Mouse (Mus musculus): ENCODE measurements around the gene Hist1h3b.
"Not testable (repeated sequence)": the region's sequence is repeated elsewhere in the genome, so short reads cannot be mapped to it uniquely, and the experiment has no call there.

The Hist1h3b gene

DNA sequence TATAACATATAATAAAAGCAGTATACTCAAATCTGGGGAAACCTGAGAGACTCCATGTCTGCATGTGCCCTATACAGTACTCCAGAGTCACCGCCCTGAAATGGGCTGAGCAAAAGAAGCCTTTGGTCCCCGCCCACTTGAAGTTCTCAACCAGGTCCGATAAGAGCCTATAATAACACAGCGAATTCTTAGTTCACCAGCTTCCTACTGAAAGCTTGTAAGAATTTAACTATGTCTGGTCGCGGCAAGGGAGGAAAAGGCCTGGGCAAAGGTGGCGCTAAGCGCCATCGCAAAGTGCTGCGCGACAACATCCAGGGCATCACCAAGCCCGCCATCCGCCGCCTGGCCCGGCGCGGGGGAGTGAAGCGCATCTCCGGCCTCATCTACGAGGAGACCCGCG lies 4.7 kb downstream of the Hist1h3b start, which contains the start of gene Hist1h4b:
Gene Hist1h4b, plus strand, starts transcription at position 224 of the 400 bp plus-strand sequence.
- peak; percentile 76 to 86 for DNase-seq

DNA sequence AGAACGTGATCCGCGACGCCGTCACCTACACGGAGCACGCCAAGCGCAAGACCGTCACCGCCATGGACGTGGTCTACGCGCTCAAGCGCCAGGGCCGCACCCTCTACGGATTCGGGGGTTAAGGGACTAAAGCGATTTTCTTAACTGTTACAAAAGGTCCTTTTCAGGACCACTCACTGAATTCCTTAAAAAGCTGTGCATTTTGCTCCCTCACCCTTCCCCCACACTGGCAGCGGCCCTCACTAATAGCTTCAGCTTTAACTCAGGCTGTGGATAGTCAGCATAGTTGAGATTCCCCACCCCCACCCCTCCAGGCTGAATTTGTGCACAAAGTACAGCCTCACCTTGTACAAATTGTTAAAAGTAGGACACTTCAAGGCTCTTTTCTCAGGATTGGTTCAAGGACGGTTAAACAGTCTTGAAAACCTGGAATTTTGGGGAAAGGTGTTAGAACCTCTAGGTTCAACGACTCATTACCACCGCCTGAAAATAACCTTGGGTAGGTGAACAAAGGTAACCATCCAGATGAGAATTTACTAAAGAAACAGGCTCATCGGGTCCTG lies 5.2 kb downstream of the Hist1h3b start:
- peak in 1 of 2 experiments; percentile 16 for DNase-seq

DNA sequence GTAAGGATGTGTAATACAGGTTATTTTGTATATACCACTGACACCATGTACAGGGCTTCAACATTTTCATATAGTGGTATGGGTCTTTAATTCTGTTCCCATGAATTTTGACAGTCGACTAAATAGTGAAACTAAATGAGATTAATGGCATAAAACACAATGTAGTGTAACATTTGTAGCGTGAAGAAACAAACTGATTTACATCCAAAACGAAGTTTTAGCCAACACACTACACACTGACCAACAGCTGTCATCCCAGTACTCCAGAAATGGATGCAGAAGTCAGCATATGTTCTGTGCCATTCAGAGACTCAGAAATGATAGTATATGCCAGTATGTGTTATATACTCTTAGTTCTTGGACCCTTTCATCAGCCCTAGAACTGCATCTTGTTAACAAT lies 5.9 kb downstream of the Hist1h3b start:
- no peak for DNase-seq

DNA sequence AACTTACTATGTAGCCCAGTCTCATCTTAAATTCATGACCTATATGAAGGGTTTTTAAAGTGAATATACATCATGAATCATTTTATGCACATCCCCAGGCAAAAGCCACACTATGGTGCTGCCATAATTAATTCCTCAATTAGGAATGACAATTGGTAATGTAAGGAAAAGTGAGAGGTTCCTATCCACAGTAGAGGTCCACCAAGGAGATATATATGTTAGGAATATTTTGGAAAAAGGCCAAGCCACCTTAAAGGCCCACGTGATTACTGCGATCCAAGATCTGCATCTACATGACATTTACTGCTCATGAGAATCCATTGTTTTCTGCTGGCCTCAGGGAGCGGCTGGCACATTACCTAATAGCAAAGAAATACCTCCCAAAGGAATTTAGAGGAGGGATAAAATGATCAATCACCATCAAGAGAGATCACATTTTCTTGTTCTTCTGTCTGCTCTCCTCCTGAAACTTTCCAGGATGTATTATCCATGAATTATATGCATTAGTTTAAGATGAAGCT lies 7.2 kb downstream of the Hist1h3b start:
- DNase-seq: no peak

DNA sequence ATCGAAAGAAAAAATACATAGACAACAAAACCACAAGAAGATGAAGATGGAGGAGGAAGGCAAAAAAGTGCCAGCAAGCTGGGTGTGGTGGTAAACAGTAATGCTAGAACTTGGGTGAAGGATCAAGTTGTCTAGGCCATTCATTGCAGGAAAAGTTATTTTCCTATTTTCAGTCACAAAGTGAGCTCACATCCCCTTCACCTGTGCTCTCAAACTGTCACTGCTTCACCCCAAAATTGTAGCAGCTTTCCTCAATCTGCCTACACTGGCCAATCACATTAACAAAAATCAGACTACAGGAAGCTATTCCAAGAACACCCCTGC lies 7.8 kb downstream of the Hist1h3b start:
- DNase-seq: no peak

DNA sequence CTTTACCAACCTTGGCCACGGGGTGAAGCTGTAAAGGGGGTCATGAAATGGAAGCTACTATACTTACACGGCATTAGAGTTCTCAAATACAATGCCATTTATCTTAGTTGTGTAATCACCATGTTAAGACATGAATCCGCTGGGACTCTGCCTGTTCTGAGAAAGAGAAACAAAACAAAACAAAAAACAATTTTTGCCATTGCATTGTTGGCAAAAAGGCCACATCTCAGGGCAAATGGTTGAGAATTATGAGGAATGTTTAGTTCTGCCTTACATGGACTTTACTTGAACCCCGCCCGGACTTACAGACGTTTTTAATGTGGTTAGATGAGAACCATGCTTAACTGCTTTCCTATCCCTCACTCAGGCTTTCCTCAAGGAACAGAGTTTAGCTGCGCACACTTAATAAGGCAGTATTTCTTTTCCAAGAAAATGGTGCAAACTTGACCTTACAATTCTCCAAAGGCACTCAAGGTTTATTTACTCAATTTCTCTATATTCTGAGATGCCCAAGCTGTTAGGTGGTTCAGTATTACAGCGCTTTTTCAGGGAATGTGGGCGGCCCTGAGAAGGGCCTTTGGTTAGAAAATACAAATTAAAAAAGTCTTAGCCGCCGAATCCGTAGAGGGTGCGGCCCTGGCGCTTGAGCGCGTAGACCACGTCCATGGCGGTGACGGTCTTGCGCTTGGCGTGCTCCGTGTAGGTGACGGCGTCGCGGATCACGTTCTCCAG lies 8.3 kb downstream of the Hist1h3b start:
- peak in 1 of 2 experiments; percentile 19 for DNase-seq

DNA sequence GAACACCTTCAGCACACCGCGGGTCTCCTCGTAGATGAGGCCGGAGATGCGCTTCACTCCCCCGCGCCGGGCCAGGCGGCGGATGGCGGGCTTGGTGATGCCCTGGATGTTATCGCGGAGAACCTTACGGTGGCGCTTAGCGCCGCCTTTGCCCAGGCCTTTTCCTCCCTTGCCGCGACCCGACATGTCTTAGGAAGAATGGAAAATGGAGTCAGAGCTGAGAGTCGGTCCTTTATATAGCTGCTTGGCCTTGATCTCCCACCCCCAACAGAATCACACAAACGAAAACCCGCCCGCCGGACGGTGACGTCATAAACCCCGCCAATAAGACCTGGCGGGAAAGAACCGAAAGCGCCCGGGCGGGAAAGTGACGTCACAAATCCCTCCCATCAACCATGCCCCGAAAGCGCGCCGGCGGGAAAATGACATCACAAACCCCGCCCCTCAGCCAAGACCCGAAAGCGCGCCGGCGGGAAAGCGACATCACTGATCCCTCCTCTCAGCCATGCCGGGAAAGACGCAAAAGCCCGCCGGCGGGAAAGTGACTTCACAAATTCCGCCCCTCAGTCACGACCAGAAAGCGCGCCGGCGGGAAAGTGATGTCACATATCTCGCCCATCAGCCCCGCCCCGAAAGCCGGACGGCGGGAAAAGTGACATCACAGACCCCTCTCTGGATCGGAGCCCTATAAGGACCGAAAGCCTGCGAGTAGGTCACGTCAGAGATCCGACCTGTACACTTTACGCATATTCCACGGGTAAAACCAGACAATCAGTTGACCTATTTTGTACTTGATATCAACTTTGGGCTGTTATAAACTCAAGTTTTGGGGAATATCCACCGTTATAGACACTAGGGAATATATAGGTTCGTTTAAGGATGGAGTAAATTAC lies 9.2 kb downstream of the Hist1h3b start, which contains the start of gene Hist1h4a:
Gene Hist1h4a, minus strand, starts transcription at position 259 of the 893 bp plus-strand sequence.
- DNase-seq: peak; percentile 98 to 99

DNA sequence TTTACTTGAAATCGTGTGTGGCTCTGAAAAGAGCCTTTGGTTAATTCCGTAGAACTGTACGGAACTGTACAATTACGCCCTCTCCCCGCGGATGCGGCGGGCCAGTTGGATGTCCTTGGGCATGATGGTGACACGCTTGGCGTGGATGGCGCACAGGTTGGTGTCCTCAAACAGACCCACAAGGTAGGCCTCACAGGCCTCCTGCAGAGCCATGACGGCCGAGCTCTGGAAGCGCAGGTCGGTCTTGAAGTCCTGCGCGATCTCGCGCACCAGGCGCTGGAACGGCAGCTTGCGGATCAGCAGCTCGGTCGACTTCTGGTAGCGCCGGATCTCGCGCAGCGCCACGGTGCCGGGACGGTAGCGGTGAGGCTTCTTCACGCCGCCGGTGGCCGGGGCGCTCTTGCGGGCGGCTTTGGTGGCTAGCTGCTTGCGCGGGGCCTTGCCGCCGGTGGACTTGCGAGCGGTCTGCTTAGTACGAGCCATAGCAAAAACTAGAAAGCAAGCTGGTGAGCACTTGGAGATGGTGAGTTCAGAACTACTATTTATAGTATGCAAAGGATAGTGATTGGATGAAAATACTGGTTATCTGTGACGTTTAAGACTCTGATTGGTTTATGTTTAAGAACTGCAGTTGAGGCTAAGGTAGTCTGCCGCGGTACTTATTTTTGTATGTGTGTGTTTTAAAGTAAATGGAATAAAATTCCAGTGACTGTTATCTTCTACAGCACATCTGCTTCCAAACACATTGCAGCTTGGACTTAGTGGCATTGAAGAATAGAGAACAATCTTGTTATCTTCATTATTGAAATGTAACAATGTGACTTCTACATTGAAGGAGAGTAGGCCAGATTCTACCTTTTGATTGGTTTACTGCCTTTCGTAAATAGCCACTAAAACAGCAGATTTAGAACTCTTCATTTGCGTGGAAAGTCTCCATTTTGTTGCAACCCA lies 10.1 kb downstream of the Hist1h3b start, which contains the start of gene Hist1h3a:
Gene Hist1h3a, minus strand, starts transcription at position 516 of the 951 bp plus-strand sequence.
- peak; percentile 66 to 71 for DNase-seq

DNA sequence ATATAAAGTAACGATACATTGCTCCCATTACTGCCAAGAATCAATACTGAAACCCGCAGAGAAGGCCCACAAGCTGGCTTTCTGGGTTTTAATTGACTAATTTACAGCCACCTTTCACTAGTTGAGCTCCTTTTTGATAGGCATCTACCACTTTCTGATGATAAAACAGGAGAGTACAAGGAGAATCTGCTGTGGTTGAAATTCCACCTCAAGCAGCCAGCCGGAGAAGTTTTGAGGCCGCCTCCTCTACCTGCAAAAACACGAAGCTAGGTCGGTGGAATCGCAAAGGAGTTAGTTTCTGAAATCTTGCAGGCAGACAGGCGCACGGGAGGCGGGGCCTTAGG lies 11.1 kb downstream of the Hist1h3b start:
- DNase-seq: no peak

DNA sequence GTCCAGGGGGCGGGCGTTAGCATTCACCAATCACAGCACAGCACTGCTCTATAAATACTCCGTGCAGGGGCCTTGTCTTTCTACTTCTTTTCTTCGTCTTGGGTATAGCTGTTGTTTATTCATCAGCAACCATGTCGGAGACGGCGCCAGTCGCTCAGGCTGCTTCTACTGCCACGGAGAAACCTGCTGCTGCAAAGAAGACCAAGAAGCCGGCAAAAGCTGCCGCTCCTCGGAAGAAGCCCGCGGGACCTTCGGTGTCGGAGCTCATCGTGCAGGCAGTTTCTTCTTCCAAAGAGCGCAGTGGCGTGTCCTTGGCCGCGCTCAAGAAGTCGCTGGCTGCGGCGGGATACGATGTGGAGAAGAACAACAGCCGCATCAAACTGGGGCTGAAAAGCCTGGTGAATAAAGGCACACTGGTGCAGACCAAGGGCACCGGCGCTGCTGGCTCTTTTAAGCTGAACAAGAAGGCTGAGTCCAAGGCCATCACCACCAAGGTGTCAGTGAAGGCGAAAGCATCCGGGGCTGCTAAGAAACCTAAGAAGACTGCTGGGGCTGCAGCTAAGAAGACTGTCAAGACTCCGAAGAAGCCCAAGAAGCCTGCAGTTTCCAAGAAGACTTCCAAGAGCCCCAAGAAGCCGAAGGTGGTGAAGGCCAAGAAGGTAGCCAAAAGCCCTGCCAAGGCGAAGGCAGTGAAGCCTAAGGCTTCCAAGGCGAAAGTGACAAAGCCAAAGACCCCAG lies 11.7 kb downstream of the Hist1h3b start, which contains the start of gene Hist1h1a:
Gene Hist1h1a, plus strand, starts transcription at position 81 of the 738 bp plus-strand sequence.
- DNase-seq: peak; percentile 76 to 82

DNA sequence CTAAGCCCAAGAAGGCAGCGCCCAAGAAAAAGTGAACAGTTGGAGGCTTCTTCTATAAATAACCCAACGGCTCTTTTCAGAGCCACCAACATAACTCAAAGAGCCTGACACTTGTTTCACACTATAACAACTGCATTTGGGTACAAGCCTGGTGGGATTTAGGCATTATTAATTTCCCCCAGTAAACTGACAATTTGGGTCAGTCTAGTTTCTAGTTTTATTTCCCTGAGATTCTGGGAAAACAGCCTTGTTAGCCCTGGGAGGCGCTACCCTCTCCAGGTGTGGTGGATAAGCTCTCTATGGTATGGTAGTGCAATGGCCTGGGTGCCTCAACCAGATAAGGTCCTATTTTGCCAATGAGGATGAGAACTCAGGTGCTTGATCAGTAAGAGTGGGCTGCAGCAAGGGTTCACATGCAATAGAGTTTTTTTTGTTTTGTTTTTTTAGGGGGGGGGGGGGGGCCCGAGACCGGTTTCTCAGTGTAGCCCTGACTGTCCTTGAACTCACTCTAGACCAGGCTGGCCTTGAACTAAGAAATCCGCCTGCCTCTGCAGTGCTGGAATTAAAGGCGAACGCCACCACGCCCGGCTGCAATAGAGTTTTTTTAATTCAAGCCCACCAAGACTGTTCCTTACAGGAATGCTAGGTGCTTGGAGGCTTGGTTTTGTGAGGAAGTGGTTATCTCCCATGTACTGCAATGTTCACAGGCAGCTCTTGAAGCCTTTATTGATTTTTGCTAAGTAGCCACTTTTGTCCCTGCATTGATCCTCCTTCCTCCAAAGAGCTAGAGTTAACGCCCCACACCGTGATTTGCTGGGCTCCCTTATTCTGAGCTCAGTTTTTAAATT lies 12.5 kb downstream of the Hist1h3b start:
- no peak for DNase-seq

DNA sequence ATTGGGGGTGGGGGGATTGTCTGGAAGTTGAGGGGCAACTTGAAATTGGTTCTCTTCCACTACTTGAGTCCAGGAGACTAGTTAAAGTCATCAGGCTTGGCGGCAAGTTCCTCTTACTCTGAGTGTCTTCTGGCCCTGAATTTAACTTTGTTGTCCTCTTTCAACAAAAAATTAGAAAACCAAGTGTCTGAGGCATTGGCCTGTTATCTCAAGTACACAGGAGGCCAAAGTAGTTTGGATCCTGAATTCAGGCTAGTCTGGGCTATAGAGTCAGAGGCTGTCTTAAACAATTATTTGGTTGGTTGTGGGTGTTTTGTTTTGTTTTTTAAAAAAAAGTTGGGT lies 13.1 kb downstream of the Hist1h3b start:
- DNase-seq: no peak

DNA sequence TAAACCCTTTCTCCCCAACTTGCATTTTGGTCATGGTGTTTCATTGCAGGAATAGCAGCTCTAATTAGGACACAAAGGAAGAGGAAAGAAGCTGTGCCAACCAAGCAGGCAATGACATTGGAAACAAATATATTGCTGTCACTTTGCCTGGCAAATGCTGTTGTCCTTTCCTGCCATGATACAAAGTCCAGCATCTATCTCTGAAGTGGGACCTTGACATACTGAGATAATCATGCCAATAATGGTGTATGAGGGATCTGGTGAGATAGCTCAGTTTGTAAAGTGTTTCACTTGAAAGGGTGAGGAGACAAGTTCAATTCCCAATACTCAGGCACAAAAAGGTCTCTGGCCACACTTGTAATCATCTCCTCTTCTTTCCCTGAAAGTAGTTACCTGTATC lies 14.7 kb downstream of the Hist1h3b start:
- DNase-seq: no peak

DNA sequence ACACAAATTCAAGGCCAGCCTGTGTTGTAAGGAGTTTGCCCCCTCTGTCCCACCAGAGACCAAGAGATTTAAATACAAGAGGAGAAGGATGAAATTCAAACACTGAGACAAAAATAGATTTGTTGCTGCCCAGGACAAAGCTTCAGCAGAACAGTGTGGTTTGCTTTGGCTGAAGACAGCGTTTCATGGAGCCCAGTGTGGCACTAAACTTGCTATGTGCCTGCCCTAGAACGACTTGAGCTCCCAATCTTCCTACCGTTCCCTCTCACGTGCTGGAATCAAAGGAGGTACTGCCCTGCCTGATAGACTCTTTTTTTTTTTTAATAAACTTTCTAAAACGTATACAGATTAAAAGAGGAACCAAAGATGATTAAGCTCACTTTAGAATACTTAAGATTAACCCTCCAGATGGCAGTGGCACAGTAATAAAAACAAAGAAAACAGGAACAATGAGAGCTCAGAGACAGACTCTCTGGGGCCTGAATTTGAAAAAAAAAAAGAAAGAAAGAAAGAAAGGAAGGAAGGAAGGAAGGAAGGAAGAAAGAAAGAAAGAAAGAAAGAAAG lies 16.8 kb downstream of the Hist1h3b start:
- DNase-seq: no peak

DNA sequence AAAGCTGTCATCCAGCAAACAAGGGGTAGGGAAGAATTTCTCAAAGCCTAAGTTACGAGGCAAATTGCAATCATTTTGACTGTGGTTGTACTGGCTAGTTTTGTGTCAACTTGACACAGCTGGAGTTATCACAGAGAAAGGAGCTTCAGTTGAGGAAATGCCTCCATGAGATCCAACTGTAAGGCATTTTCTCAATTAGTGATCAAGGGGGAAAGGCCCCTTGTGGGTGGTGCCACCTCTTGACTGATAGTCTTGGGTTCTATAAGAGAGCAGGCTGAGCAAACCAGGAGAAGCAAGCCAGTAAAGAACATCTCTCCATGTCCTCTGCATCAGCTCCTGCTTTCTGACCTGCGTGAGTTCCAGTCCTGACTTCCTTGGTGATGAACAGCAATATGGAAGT lies 17.5 kb downstream of the Hist1h3b start, which contains the start of gene Trim38:
Gene Trim38, plus strand, starts transcription at position 301 of the 400 bp plus-strand sequence.
- DNase-seq: not testable (repeated sequence)

DNA sequence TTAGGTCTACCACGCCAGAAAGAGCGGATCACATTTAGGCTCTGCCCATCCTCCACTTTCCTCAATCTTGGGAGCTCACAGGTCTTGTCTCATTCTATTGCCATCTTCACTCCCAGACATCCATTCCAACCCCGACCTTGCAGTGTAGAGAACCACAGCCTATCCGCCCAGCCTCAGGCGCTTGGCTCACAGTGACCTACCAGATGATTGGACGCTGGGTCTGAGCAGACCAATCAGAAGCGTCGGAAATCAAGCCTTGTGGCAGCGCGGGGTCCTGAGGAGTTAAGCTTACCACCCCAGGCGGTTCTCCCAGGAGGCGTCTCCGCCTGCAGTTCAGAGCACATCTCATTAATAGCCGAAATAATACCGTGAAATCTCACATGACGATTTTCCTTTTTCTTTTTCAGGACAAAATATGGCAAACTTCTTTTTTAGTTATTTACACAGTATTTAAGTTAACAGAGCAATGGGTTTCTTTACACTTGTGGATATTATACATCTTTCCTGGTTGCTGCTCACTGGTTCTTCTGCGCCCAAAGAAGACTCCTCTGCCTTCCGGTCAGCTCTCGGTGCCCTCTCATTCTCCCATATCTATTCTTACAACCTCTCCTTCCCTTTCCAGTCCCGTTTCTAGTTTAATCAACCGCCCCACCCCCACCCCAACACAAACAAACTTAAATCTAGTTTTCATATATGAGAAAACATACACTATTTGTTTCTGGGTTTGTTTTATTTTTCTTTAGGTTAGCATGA lies 20.7 kb downstream of the Hist1h3b start:
- DNase-seq: peak in 1 of 2 experiments; percentile 31

DNA sequence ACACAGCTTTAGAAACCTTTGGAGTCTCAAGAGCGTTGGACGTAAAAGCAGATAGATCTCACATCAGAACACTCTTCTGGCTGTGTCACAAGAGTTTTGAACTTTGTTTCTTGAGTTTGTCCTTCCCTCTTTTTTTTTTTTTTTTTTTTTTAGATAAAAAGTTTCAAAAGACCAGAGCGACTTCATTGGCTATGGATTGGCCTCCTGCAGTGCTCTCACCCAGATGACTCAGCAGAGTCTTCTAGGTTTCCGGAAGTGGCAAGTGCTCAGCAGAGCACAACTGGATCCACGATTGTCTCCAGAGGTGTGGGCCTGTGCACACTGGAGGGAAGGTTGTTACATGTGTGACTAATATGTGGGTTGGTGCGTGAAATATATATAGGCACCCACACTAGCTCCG lies 26.3 kb downstream of the Hist1h3b start:
- DNase-seq: no peak

DNA sequence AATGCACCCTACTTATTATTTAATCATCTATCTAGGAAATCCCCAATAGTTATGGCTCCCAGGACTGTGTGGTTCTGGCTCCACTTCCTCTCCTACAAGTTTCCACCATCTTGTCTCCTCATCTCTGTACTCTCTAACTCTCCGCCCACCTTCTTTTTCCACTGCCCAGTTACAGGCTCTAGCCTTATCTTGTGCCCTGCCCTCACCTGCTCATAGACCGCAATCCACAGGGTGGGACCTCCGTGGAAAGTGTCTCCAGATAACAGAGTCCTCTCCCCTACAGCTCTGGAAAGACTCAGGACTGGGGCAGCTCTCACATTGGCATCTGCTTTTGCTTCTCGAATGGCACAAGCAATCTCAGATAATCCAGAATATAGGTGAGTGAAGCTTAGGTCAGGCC lies 27.0 kb downstream of the Hist1h3b start:
- no peak for DNase-seq

DNA sequence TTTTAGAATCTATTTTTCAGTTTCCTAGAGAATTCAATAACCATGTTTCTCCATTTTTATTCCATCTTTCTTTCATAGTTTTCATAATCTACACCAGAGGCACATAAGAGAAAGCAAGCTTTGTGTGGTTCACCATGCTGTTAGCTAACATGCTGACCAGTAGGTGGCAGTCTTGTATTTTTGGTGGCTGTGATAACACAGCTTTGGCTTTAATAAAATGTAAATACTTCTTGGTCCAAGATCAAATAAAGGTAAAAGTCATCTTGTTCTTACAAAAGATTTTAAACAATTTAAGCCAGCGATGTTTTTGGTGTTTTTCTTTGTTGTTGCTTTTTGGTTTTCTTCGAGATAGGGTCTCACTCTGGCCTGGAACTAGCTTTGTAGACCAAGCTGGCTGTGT lies 40.5 kb downstream of the Hist1h3b start:
- peak; percentile 15 to 63 for DNase-seq

Measured in cerebellum, postnatal 25 days (tissue).